Mouse (Mus musculus) left cerebral cortex, postnatal 25 days (tissue): Measurements from ENCODE around the gene Rnf24. TPM values are rescaled to one million over a fixed set of nuclear protein-coding genes. Genes with fewer than 3 reads are reported as not detected.

ENCODE experiments used
- DNase-seq, 2 experiments: peaks; one replicate each; pipeline ENCODE4 v3.0.0; 2022; ENCODE audit warnings: low spot score in 2 of 2, mixed read lengths in 1 of 2
- intact Hi-C: fragments of 180-260 bp; cut with DNase I; formaldehyde crosslinking; loops from one replicate; pipeline ENCODE4 v1.15.1; 2025
- microRNA-seq, 2 experiments: library from miRNA; unstranded; fragments of <30 nt; microRNA quantifications; one replicate each; pipeline ENCODE4 v1.2.0; 2022
- total RNA-seq, 2 experiments: library from RNA; stranded (reverse); gene quantifications; 2 replicates each; pipeline ENCODE4 v1.2.3; 2021

Rnf24 gene
- total RNA-seq, 2 experiments from 2014 or later: 38.2 to 40.0 TPM

DNA sequence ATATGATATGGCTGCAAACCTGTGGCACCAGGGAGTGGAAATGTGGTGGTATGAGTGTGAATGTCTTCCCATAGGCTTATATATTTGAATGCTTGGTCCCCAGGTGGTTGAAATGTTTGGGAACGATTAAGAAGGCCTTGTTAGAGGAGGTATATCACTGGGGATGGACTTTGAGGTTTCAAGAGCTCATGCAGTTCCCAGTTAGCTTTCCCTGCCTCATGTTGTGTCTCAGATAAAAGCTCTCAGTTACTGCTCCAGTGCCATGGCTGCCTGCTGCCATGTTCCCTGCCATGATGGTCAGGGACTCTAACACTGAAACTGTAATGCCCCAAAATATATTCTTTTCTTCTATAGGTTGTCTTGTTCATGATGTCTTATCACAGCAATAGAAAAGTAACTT is 71.1 kb downstream of the Rnf24 start:
- intact Hi-C loops: no loop called here
- DNase-seq: no peak

DNA sequence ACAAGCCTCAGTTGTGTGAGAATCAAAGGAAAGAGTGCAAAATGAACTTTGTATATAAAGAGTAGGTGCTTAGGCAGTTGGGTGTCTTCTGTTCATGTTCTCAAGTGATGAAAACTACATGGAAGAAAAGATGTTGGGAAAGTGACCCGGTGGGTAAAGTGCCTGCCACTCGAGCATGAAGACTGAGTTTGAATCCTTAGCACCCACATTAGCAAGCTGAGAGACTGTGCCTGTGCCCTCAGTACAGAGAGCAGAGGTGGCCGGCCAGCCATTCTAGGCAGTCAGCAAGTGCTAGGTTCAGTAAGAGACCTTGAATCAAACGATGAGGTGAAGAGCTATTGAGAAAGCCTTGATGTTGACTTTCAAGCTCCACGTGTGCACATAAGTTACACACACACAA is 76.0 kb downstream of the Rnf24 start:
- intact Hi-C loops: no loop called here
- DNase-seq: no peak

- no peak for DNase-seq
- intact Hi-C loops: no loop called here
Observed at GRCm38 (mm10) chr2:131275493-131275892, 77.2 kb downstream of the Rnf24 start.

- no peak for DNase-seq
- intact Hi-C loops: loop anchor here (10.0 kb wide), 1 partner anchor 250 kb away; no protein-coding TSS in a partner anchor
Observed at GRCm38 (mm10) chr2:131265056-131265455, 87.6 kb downstream of the Rnf24 start.

GRCm38 (mm10) chr2:131264027-131264426 is 88.7 kb downstream of the Rnf24 start:
- DNase-seq: no peak
- intact Hi-C loops: loop anchor here (5.0 to 10.0 kb wide), 3 partner anchors 82 to 251 kb away; partner anchors contain the start of gene Cenpb

GRCm38 (mm10) chr2:131262680-131263670 is 89.7 kb downstream of the Rnf24 start:
- intact Hi-C loops: loop anchor here (1.0 to 10.0 kb wide), 5 partner anchors 52 to 252 kb away; partner anchors contain the start of gene Cenpb
- no peak for DNase-seq

GRCm38 (mm10) chr2:131262213-131262672 is 90.4 kb downstream of the Rnf24 start, which contains the start of gene Pank2:
Pank2 (plus strand) TSS chr2:131262495.
- DNase-seq: peak; percentile 98 to 99
- intact Hi-C loops: loop anchor here (1.0 to 10.0 kb wide), 5 partner anchors 51 to 253 kb away; partner anchors contain the start of gene Cenpb

GRCm38 (mm10) chr2:131261481-131262212 is 91.0 kb downstream of the Rnf24 start:
- intact Hi-C loops: loop anchor here (1.0 to 10.0 kb wide), 5 partner anchors 51 to 253 kb away; partner anchors contain the start of gene Cenpb
- DNase-seq: peak in 1 of 2 experiments; percentile 82

DNA sequence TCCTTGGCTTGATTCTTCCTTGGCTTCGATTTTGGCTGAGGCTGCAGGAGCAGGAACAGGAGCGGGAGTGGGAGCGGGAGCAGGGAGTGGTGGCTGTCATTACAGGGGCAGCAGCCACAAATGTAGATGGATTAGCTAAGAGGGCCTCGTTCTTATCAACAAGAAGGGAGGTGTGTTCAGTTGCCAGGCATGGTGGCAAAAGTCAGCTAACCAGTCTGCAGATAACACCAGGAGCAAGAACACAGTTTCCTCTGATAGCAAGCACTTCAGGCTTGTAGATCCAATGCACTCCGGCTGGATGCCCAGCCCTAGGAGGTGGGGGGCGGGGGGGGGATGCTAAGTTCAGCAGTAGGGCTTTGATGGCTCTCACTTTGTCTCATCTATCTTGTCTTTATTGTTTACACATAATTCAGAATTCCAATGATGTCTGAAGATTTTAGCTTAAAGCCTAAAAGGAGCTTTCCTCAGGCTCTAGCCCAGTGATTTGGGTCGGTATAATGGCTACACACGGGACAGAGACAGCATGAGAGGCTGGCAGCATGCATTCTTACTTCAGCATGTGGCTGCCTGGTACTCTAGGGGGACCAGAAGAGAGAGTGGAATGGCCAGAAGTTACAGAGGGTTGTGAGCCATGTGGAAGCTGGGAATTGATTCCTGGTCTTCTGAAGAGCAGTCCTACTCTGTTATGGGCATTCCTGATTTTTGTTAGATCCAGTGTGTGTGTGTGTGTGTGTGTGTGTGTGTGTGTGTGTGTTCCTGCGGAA is 92.0 kb downstream of the Rnf24 start:
- intact Hi-C loops: loop anchor here (5.0 to 10.0 kb wide), 3 partner anchors 78 to 254 kb away; partner anchors contain the start of gene Cenpb
- DNase-seq: no peak

- DNase-seq: no peak
- intact Hi-C loops: no loop called here
Observed at GRCm38 (mm10) chr2:131258693-131259092, 94.0 kb downstream of the Rnf24 start.

GRCm38 (mm10) chr2:131255738-131256137 is 97.0 kb downstream of the Rnf24 start:
- intact Hi-C loops: no loop called here

GRCm38 (mm10) chr2:131254329-131254713 is 98.4 kb downstream of the Rnf24 start:
- intact Hi-C loops: loop anchor here (5.0 kb wide), 1 partner anchor 157 kb away; no protein-coding TSS in a partner anchor
- no peak for DNase-seq

More at GRCm38 (mm10) chr2:131255738-131256137, 97.0 kb downstream of the Rnf24 start:
- DNase-seq: no peak

GRCm38 (mm10) chr2:131253681-131254328 is 98.9 kb downstream of the Rnf24 start:
- intact Hi-C loops: loop anchor here (5.0 kb wide), 1 partner anchor 157 kb away; no protein-coding TSS in a partner anchor
- peak in 1 of 2 experiments; percentile 28 for DNase-seq

Small RNAs within 50 kb of the gene (microRNA-seq; reads per million reads assigned to microRNA genes)
- gene Mir103-2: 31.2 to 38.3 reads per million in 2 experiments

Other genes with a start within 250 kb of the Rnf24 start
- 1 to 10 TPM; 8.9 TPM for gene Hspa12b, start 225.6 kb downstream of the Rnf24 start, total RNA-seq
- not detected for gene Gm11037, start 219.4 kb downstream of the Rnf24 start, total RNA-seq
- 10 to 100 TPM; 71.7 to 75.8 TPM for gene 1700037H04Rik, start 192.8 kb downstream of the Rnf24 start, total RNA-seq
- gene Cenpb, start 172.8 kb downstream of the Rnf24 start, total RNA-seq: 10 to 100 TPM; 77.3 to 78.8 TPM
- gene Cdc25b, start 165.9 kb downstream of the Rnf24 start, total RNA-seq: 10 to 100 TPM; 13.3 to 16.2 TPM
- 10 to 100 TPM in 1 of 2 experiments, 1 to 10 TPM in 1; 9.9 to 12.8 TPM for gene Spef1, start 165.6 kb downstream of the Rnf24 start, total RNA-seq
- 10 to 100 TPM; 25.1 to 25.4 TPM for gene Ap5s1, start 145.8 kb downstream of the Rnf24 start, total RNA-seq
- gene Mavs, start 118.8 kb downstream of the Rnf24 start, total RNA-seq: 1 to 10 TPM; 5.3 to 5.8 TPM
- 10 to 100 TPM; 64.4 to 70.3 TPM for gene Pank2, start 90.4 kb downstream of the Rnf24 start, total RNA-seq
- 10 to 100 TPM; 67.7 to 73.5 TPM for gene Smox, start 138.6 kb upstream of the Rnf24 start, total RNA-seq
- 10 to 100 TPM; 47.0 to 62.0 TPM for gene Adra1d, start 209.4 kb upstream of the Rnf24 start, total RNA-seq